Mouse (Mus musculus): ENCODE measurements at regions not wholly inside any gene's neighbourhood (a gene's known extent, or its start where the extent isn't known, plus 50 kb on each side); places are given as distances from the start of the nearest gene placed in this dataset.
A peak's percentile ranks its signal among the peaks of the same experiment; 100 is the strongest.
"Not testable (repeated sequence)": the region's sequence is repeated elsewhere in the genome, so short reads cannot be mapped to it uniquely, and the experiment has no call there.

- no peak for DNase-seq (ENCODE audit: low spot score in 2 of 2)
Observed at GRCm38 (mm10) chr13:7233399-7233798, 584.8 kb upstream of the Pfkp start.

- DNase-seq (ENCODE audit: low spot score in 2 of 2): no peak
Observed at GRCm38 (mm10) chr13:7206626-7207211, 558.1 kb upstream of the Pfkp start.

GRCm38 (mm10) chr13:7195990-7196389 lies 547.4 kb upstream of the Pfkp start:
- no peak for DNase-seq (ENCODE audit: low spot score in 2 of 2)

GRCm38 (mm10) chr13:7182216-7182751 lies 533.7 kb upstream of the Pfkp start:
- DNase-seq (ENCODE audit: low spot score in 2 of 2): no peak

- no peak for DNase-seq (ENCODE audit: low spot score in 2 of 2)
Observed at GRCm38 (mm10) chr13:7175561-7176160, 527.1 kb upstream of the Pfkp start.

GRCm38 (mm10) chr13:7170035-7170434 lies 521.5 kb upstream of the Pfkp start:
- not testable (repeated sequence) for DNase-seq (ENCODE audit: low spot score in 2 of 2)

- DNase-seq (ENCODE audit: low spot score in 2 of 2): no peak
Observed at GRCm38 (mm10) chr13:7146337-7146736, 497.8 kb upstream of the Pfkp start.

GRCm38 (mm10) chr13:7110572-7110971 lies 462.0 kb upstream of the Pfkp start:
- DNase-seq (ENCODE audit: low spot score in 2 of 2): no peak

- no peak for DNase-seq (ENCODE audit: low spot score in 2 of 2)
Observed at GRCm38 (mm10) chr13:7103289-7103688, 454.7 kb upstream of the Pfkp start.

- no peak for DNase-seq (ENCODE audit: low spot score in 2 of 2)
Observed at GRCm38 (mm10) chr13:7093072-7093649, 444.6 kb upstream of the Pfkp start.

GRCm38 (mm10) chr13:7090916-7091315 lies 442.3 kb upstream of the Pfkp start:
- peak in 1 of 2 experiments; percentile 5 for DNase-seq (ENCODE audit: low spot score in 2 of 2)

- no peak for DNase-seq (ENCODE audit: low spot score in 2 of 2)
Observed at GRCm38 (mm10) chr13:7066211-7066610, 417.6 kb upstream of the Pfkp start.

GRCm38 (mm10) chr13:7063717-7064116 lies 415.1 kb upstream of the Pfkp start:
- no peak for DNase-seq (ENCODE audit: low spot score in 2 of 2)

- DNase-seq (ENCODE audit: low spot score in 2 of 2): peak in 1 of 2 experiments; percentile 4
Observed at GRCm38 (mm10) chr13:7057545-7057944, 409.0 kb upstream of the Pfkp start.

Small RNA genes lying in the stretch of these regions (microRNA-seq; reads per million reads assigned to microRNA genes)
- 0 reads per million in 2 experiments for gene Gm22689

All from left cerebral cortex, adult 18-20 months (tissue).